ENCODE assay signal across 21 mouse cellular contexts in genomic region chr4:107449519-107449918, GRCm38 (mm10). TPM values are rescaled to one million over a fixed set of nuclear protein-coding genes. Genes with fewer than 3 reads are reported as not detected.
DNase-seq lines count a peak whose midpoint lies in the region; ATAC-seq and TF ChIP-seq lines count a peak whose summit lies in the region.
"Had no signal": no experiment of that assay in that cellular context is flagged by ENCODE, and none has a peak within 500 bp of the region (broad histone marks: within the 10 kb centered on the region; RNA-seq: fewer than 3 reads in every experiment).

No protein-coding gene starts in this region.

- ATAC-seq in kidney, embryonic 14.5 days (ENCODE audit: low FRiP score, low TSS enrichment), result no peak
- no peak for ATAC-seq in kidney, embryonic 16.5 days (ENCODE audit: low FRiP score, low TSS enrichment)
- ATAC-seq: activated CD4-positive, CD25-positive, alpha-beta regulatory T cell, adult 4 months; CD4-positive, CD25-positive, alpha-beta regulatory T cell, adult 4 months; Patski had no signal

- peak; percentile 48 for DNase-seq in kidney, adult 2 months
- peak; percentile 70 for DNase-seq in kidney, adult 9 months
- peak; percentile 20 to 61 for DNase-seq in kidney, postnatal 36 days
- no peak for DNase-seq in kidney, postnatal 10 days
- DNase-seq: adrenal gland, adult 2 months; adrenal gland, adult 8-10 months; adrenal gland, postnatal 10 days; adrenal gland, postnatal 14 days; adrenal gland, postnatal 25 days; adrenal gland, postnatal 36 days; B cell, adult 2 months; cerebellum, adult 11 months; cerebellum, adult 11-12 months; cerebellum, adult 18-20 months had no signal

- no peak overlapping the region for H3K9ac ChIP-seq in kidney, embryonic 14.5 days (ENCODE audit: low read depth, low read length)
- H3K9ac ChIP-seq in kidney, embryonic 16.5 days (replicated peaks; ENCODE audit: low read length), result no peak overlapping the region

- H3K27ac ChIP-seq in kidney, adult 2 months (ENCODE audit: insufficient read depth, low read depth, low read length), result no peak overlapping the region
- H3K27ac ChIP-seq in kidney, embryonic 14.5 days (ENCODE audit: low read depth, low read length), result no peak overlapping the region
- H3K27ac ChIP-seq in kidney, embryonic 16.5 days (ENCODE audit: low read length), result no peak overlapping the region

- no peak overlapping the region for H3K4me3 ChIP-seq in kidney, adult 2 months (ENCODE audit: insufficient read depth, low read depth, low read length)
- H3K4me3 ChIP-seq in kidney, embryonic 14.5 days (ENCODE audit: low read length), result no peak overlapping the region
- H3K4me3 ChIP-seq in kidney, embryonic 16.5 days (ENCODE audit: low read length), result no peak overlapping the region

- H3K36me3 ChIP-seq in kidney, adult 2 months (ENCODE audit: control insufficient read depth, insufficient read depth, low read length), result no peaks in the 10 kb centered on the region
- no peaks in the 10 kb centered on the region for H3K36me3 ChIP-seq in kidney, embryonic 14.5 days (ENCODE audit: control insufficient read depth, insufficient read depth, low read length)
- H3K36me3 ChIP-seq in kidney, embryonic 16.5 days (ENCODE audit: insufficient read depth, low read length), result no peaks in the 10 kb centered on the region
- H3K36me3 ChIP-seq: G1E had no signal

- WGBS in kidney, adult 2 months, result 48% methylated on average over 13 of the region's 13 CpGs
- WGBS in kidney, embryonic 14.5 days, result 82% methylated on average over 13 of the region's 13 CpGs
- WGBS in kidney, embryonic 16.5 days, result 75% methylated on average over 13 of the region's 13 CpGs

- peaks cover 4% of the 10 kb centered on the region; the same call in 1 of the 2 replicates for H3K9me3 ChIP-seq in kidney, embryonic 14.5 days (ENCODE audit: control insufficient read depth, low read length)
- 0 out of 2 replicates have a peak, but pooled peaks cover 3% of the 10 kb centered on the region for H3K9me3 ChIP-seq in kidney, embryonic 16.5 days (ENCODE audit: low read length)
- H3K9me3 ChIP-seq: G1E had no signal

- H3K4me1 ChIP-seq in kidney, adult 2 months (ENCODE audit: control insufficient read depth, insufficient read depth, low read length), result peaks cover 18% of the 10 kb centered on the region; the same call in 1 of the 2 replicates
- no peaks in the 10 kb centered on the region for H3K4me1 ChIP-seq in kidney, embryonic 14.5 days (ENCODE audit: control insufficient read depth, insufficient read depth, low read length)
- H3K4me1 ChIP-seq in kidney, embryonic 16.5 days (ENCODE audit: insufficient read depth, low read length), result peaks cover 4% of the 10 kb centered on the region; the same call in 1 of the 2 replicates

- TF ChIP-seq CTCF in kidney, adult 2 months (conservative IDR thresholded peaks at IDR 0.05; ENCODE audit: insufficient read depth, insufficient read length, low read depth, low read length), result no peak

- no peak overlapping the region for H3K4me2 ChIP-seq in kidney, embryonic 14.5 days (replicated peaks; ENCODE audit: low read depth, low read length)
- no peak overlapping the region for H3K4me2 ChIP-seq in kidney, embryonic 16.5 days (replicated peaks; ENCODE audit: low read depth, low read length)

- no peaks in the 10 kb centered on the region for H3K27me3 ChIP-seq in kidney, adult 2 months (replicated peaks; ENCODE audit: control insufficient read depth, insufficient read depth, low read length)
- peaks cover 20% of the 10 kb centered on the region for H3K27me3 ChIP-seq in kidney, embryonic 14.5 days (ENCODE audit: control insufficient read depth, insufficient read depth, low read length)
- H3K27me3 ChIP-seq in kidney, embryonic 16.5 days (ENCODE audit: insufficient read depth, low read length), result peaks cover 13% of the 10 kb centered on the region; the same call in 1 of the 2 replicates
- H3K27me3 ChIP-seq: CH12.LX, Patski had no signal

- TF ChIP-seq POLR2A in kidney, adult 2 months (IDR thresholded peaks at IDR 0.05; ENCODE audit: low read depth, low read length), result no peak

RNA-seq across cellular contexts. Expression of gene Glis1, which starts 15.1 kb away (rescaled TPM):
- polyA plus RNA-seq in kidney, adult 2 months (2012; rRNA removed), result 15.2 and 19.7 TPM in 2 replicates
- 4.0 and 4.3 TPM in 2 replicates for polyA plus RNA-seq in kidney, embryonic 14.5 days (2014; fragmentation: Nextera tagmentation; extraction: Ambion mirVana)
- polyA plus RNA-seq in kidney, embryonic 16.5 days (2015; fragmentation: Nextera tagmentation; extraction: Ambion mirVana), result 4.6 and 5.1 TPM in 2 replicates
- polyA plus RNA-seq: activated CD4-positive, CD25-positive, alpha-beta regulatory T cell, adult 4 months; CD4-positive, CD25-positive, alpha-beta regulatory T cell, adult 4 months had no signal
